Mouse (Mus musculus) spleen, adult 2 months (tissue): ENCODE results near the gene Slit3.

Experiments used
- CTCF ChIP-seq: fragments of 200-500 bp; IDR thresholded peaks from 2 replicates; pipeline ENCODE4 v1.5.1; 2011; ENCODE audit warnings: mild to moderate bottlenecking, inconsistent platforms; ENCODE audit not compliant: insufficient read depth, insufficient read length, insufficient replicate concordance; ENCODE audit errors: extremely low read depth
- POLR2A ChIP-seq: fragments of 200-500 bp; IDR thresholded peaks from 2 replicates; pipeline ENCODE4 v1.6.1; 2011; ENCODE audit warnings: low read depth, low read length, inconsistent platforms

GRCm38 (mm10) chr11:35736817-35737216 is 615.8 kb downstream of the Slit3 start:
- TF ChIP-seq CTCF = no peak
- TF ChIP-seq POLR2A = no peak
